Mouse (Mus musculus): ENCODE data around the gene Gm9789. TPM values are rescaled to one million over a fixed set of nuclear protein-coding genes. Genes with fewer than 3 reads are reported as not detected.
"Not testable (repeated sequence)": the region's sequence is repeated elsewhere in the genome, so short reads cannot be mapped to it uniquely, and the experiment has no call there.

Gm9789 gene
- polyA plus RNA-seq (2012; rRNA removed): not detected in 2 replicates

DNA sequence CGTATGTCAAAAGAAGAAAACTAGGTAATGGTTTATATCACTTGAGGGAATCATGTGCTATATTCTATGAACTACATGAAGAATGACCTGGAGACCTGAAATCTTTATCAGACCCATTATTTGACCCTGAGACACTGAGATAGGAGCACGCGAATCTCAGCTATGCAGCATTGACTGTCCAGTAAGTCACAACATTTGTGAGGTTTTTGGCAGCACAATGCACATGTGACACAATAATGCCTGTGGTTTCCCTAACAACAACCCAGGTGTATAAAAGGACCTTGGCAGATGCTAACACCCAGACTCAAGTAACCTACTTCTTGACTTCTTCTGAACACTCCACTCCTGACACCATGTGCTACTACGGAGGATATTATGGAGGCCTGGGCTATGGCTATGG lies at the start of gene Gm9789:
TSS of gene Gm9789 (plus strand) at position 301 of the 400 bp plus-strand sequence.
- DNase-seq (ENCODE audit: low spot score): no peak

DNA sequence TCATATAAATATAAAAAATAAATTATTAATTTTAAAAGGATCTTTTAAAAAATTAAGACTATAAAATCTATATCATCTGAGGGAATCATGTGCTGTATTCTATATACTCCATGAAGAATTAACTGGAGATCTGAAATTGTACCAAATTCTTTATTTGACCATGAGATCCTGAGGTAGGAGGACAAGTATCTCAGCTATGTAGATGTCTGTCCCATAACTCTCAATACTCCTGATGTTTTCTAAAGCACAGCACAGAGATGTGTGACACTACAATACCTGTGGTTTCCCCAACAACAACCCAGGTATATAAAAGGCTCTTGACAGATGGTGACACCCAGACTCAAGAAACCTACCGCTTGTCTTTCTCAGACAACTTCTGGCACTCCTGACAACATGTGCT lies 17.2 kb upstream of the Gm9789 start, which contains the start of gene Gm6358:
TSS of gene Gm6358 (plus strand) at position 301 of the 400 bp plus-strand sequence.
- no peak for DNase-seq (ENCODE audit: low spot score)

DNA sequence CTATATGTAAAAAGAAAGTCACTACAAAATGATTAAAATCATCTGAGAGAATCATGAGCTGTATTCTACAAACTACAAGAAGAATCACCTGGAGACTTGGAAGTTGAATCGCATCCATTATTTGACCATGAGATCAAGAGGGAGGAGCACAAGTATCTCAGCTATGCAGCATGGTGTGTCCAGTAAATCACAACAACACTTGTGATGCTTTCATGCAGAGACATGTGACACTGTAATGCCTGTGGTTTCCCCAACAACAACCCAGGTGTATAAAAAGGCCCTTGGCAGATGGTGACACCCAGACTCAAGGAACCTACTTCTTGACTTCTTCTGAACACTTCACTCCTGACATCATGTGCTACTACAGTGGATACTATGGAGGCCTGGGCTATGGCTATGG lies 7.0 kb upstream of the Gm9789 start, which contains the start of gene Gm10061:
TSS of gene Gm10061 (plus strand) at position 301 of the 400 bp plus-strand sequence.
- no peak for DNase-seq (ENCODE audit: low spot score)

DNA sequence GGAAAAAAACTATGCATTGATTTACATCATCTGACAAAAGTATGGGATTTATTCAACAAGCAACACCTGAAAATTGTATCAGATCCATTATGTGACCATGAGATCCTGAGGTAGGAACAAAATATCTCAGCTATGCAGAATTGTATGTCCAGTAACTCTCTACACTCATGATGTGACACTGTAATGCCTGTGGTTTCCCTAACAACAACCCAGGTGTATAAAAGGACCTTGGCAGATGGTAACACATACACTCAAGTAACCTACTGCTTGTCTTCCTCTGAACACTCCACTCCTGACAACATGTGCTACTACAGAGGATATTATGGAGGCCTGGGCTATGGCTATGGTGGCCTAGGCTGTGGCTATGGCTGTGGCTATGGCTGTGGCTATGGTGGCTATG lies 11.4 kb downstream of the Gm9789 start, which contains the start of gene Gm7735:
TSS of gene Gm7735 (plus strand) at position 301 of the 400 bp plus-strand sequence.
- DNase-seq (ENCODE audit: low spot score): not testable (repeated sequence)

DNA sequence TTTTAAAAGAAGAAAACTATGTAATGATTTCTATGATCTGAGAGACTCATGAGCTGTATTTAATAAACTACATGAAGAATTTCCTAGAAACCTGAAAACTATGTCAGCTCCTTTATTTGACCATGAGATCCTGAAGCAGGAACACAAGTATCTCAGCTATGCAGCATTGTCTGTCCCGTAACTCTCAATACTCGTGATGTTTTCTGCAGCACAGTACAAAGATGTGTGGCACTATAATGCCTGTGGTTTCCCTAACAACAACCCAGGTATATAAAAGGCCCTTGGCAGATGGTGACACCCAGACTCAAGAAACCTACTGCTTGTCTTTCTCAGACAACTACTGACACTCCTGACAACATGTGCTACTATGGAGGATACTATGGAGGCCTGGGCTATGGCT lies 16.7 kb downstream of the Gm9789 start, which contains the start of gene 1110057P08Rik:
TSS of gene 1110057P08Rik (plus strand) at position 301 of the 400 bp plus-strand sequence.
- DNase-seq (ENCODE audit: low spot score): no peak

DNA sequence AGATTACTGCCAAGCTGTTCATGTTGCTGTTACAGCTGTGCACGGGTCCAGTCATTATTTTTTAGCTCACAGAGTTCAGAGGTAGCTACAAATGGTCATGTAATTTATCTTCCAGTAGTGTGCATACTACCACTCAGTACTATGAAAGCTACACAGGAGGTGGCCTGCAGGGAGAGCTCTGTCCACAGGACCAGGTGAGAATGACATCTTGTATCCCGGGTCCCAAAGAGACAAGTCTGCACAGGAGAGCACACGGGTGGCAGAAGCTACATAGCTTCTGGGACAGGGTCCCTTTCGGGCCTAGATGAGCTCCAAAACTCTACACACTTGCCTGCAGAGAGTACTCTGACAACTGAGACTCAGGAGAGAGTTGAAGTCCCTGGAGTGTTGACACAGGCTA lies 30.9 kb downstream of the Gm9789 start:
- no peak for DNase-seq (ENCODE audit: low spot score)

DNA sequence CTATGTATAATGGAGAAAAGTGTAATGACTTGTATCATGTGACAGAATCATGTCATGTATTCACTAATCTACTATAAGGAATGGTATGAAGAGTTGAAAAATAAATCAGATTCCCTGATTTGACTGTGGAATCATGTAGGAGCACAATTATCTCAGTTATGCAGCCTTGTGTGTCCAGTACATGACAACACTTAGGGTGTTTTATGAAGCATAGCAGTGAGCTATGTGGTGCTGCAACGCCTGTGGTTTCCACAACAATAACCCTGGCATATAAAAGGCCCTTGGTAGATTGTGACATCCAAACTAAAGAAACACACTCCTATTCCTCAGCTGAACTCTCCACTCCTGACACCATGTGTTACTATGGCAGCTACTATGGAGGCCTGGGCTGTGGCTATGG lies 47.8 kb downstream of the Gm9789 start, which contains the start of gene Krtap20-2:
TSS of gene Krtap20-2 (plus strand) at position 301 of the 400 bp plus-strand sequence.
- DNase-seq (ENCODE audit: low spot score): no peak

Other genes starting within 250 kb of the Gm9789 start
- not detected in 2 replicates for gene Krtap19-9b, start 225.7 kb upstream of the Gm9789 start, polyA plus RNA-seq (2012; rRNA removed)
- not detected in 2 replicates for gene Krtap16-3, start 195.1 kb upstream of the Gm9789 start, polyA plus RNA-seq (2012; rRNA removed)
- gene Krtap22-2, start 147.2 kb upstream of the Gm9789 start, polyA plus RNA-seq (2012; rRNA removed): not detected in 2 replicates
- not detected in 2 replicates for gene Gm10229, start 142.7 kb upstream of the Gm9789 start, polyA plus RNA-seq (2012; rRNA removed)
- not detected in 2 replicates for gene Krtap6-1, start 126.3 kb upstream of the Gm9789 start, polyA plus RNA-seq (2012; rRNA removed)
- not detected in 2 replicates for gene Gm10228, start 116.5 kb upstream of the Gm9789 start, polyA plus RNA-seq (2012; rRNA removed)
- not detected in 2 replicates for gene Krtap6-5, start 110.1 kb upstream of the Gm9789 start, polyA plus RNA-seq (2012; rRNA removed)
- gene 1110025L11Rik, start 94.0 kb upstream of the Gm9789 start, polyA plus RNA-seq (2012; rRNA removed): not detected in 2 replicates
- gene Krtap6-3, start 73.9 kb upstream of the Gm9789 start, polyA plus RNA-seq (2012; rRNA removed): not detected in 2 replicates
- not detected in 2 replicates for gene Gm6358, start 17.1 kb upstream of the Gm9789 start, polyA plus RNA-seq (2012; rRNA removed)
- gene Gm10061, start 6.9 kb upstream of the Gm9789 start, polyA plus RNA-seq (2012; rRNA removed): not detected in 2 replicates
- gene Gm7735, start 11.5 kb downstream of the Gm9789 start, polyA plus RNA-seq (2012; rRNA removed): not detected in 2 replicates
- not detected in 2 replicates for gene 1110057P08Rik, start 16.8 kb downstream of the Gm9789 start, polyA plus RNA-seq (2012; rRNA removed)
- gene Krtap20-2, start 47.9 kb downstream of the Gm9789 start, polyA plus RNA-seq (2012; rRNA removed): not detected in 2 replicates
- not detected in 2 replicates for gene Krtap21-1, start 245.9 kb downstream of the Gm9789 start, polyA plus RNA-seq (2012; rRNA removed)